Comparison of ENCODE assay signal across 8 mouse cellular contexts in the genomic region with DNA sequence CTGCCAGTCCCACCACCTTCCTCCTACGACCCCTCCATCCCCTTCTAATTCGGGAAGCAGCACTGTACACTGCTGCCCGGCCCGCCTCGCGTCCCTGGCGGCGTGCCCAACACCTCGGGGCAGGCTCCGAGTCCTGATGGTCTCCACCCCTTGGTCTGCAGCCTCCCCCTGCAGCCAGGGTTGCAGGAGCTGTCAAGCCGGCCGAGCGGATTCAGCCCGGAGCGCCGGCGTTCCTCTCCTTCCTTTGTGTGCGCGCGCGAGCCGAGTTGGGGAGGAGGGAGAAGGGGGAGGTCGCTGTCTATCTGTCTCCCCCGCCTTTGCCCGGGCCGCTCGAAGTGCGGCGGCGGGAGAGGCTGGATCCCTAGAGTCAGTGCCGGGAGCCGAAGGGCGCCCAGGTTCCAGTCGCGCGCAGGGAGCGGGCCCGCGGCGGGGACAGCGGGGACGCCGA. TPM values are rescaled to one million over a fixed set of nuclear protein-coding genes. Genes with fewer than 3 reads are reported as not detected.
DNase-seq lines count a peak whose midpoint lies in the region; ATAC-seq and TF ChIP-seq lines count a peak whose summit lies in the region.

A gene (plus strand): TSS at position 198 of the 448 bp plus-strand sequence.

- peak; percentile 90 for DNase-seq in brain, embryonic 14.5 days (ENCODE audit: low read depth)
- peak; percentile 36 for DNase-seq in heart, postnatal 25 days (ENCODE audit: low spot score)
- peak; percentile 79 to 87 for DNase-seq in kidney, postnatal 4 days
- DNase-seq in lung, adult 18-20 months: peak; percentile 56
- peak; percentile 38 for DNase-seq in thymus, postnatal 25 days

- peaks cover 37% of the 10 kb centered on the region for H3K4me1 ChIP-seq in forebrain, embryonic 15.5 days
- H3K4me1 ChIP-seq in neural tube, embryonic 14.5 days (ENCODE audit: control insufficient read depth, insufficient read depth, low read length): peaks cover 7% of the 10 kb centered on the region

- no peak for TF ChIP-seq CTCF in brain, embryonic 14.5 days (IDR thresholded peaks at IDR 0.05; ENCODE audit: borderline replicate concordance, extremely low read depth, insufficient read depth, insufficient read length)

- no peak for TF ChIP-seq POLR2A in brain, embryonic 14.5 days (IDR thresholded peaks at IDR 0.05; ENCODE audit: borderline replicate concordance, extremely low read depth, insufficient read depth, insufficient read length, poor library complexity, severe bottlenecking)

- WGBS in forebrain, embryonic 15.5 days: under 1% methylated on average over 37 of the region's 43 CpGs
- WGBS in neural tube, embryonic 14.5 days: under 1% methylated on average over 29 of the region's 43 CpGs

- no peaks in the 10 kb centered on the region for H3K36me3 ChIP-seq in forebrain, embryonic 15.5 days
- H3K36me3 ChIP-seq in neural tube, embryonic 14.5 days (ENCODE audit: control insufficient read depth, insufficient read depth, low read length): no peaks in the 10 kb centered on the region

- H3K4me3 ChIP-seq in forebrain, embryonic 15.5 days: peak within 1 kb of the TSS; percentile 92
- H3K4me3 ChIP-seq in neural tube, embryonic 14.5 days (ENCODE audit: low read depth, low read length): peak within 1 kb of the TSS; percentile 67

- peak within 1 kb of the TSS; percentile 99 for H3K27ac ChIP-seq in forebrain, embryonic 15.5 days (replicated peaks)
- H3K27ac ChIP-seq in neural tube, embryonic 14.5 days (ENCODE audit: low read depth, low read length): peak within 1 kb of the TSS; percentile 95

- peak within 1 kb of the TSS; percentile 99 for H3K9ac ChIP-seq in forebrain, embryonic 15.5 days (replicated peaks)
- H3K9ac ChIP-seq in neural tube, embryonic 14.5 days (replicated peaks; ENCODE audit: low read depth, low read length): peak within 1 kb of the TSS; percentile 97

- no peaks in the 10 kb centered on the region for H3K9me3 ChIP-seq in forebrain, embryonic 15.5 days
- no peaks in the 10 kb centered on the region for H3K9me3 ChIP-seq in neural tube, embryonic 14.5 days (ENCODE audit: control insufficient read depth, low read length)

- H3K27me3 ChIP-seq in forebrain, embryonic 15.5 days: no peaks in the 10 kb centered on the region
- H3K27me3 ChIP-seq in neural tube, embryonic 14.5 days (ENCODE audit: control insufficient read depth, insufficient read depth, low read length): no peaks in the 10 kb centered on the region; the same call in 1 of the 2 replicates

- H3K4me2 ChIP-seq in forebrain, embryonic 15.5 days (replicated peaks): peak within 1 kb of the TSS; percentile 84
- H3K4me2 ChIP-seq in neural tube, embryonic 14.5 days (ENCODE audit: low read depth, low read length): peak within 1 kb of the TSS; percentile 88

- peak; percentile 55 for ATAC-seq in CD4-positive, CD25-positive, alpha-beta regulatory T cell, adult 4 months
- ATAC-seq in forebrain, embryonic 15.5 days (replicated peaks): peak; percentile 89
- peak; percentile 84 for ATAC-seq in neural tube, embryonic 14.5 days (ENCODE audit: low read depth)

- intact Hi-C loops in heart, postnatal 25 days (cut with DNase I): loop anchor here (5.0 kb wide), 1 partner anchor 48 kb away; no protein-coding TSS in a partner anchor

RNA-seq across cellular contexts. Expression of the gene that starts here (rescaled TPM):
- 10 to 100 TPM in 1 of 2 experiments, 1 to 10 TPM in 1; 3.1 to 10.5 TPM for polyA plus RNA-seq in CD4-positive, CD25-positive, alpha-beta regulatory T cell, adult 4 months (2017; shearing (Covaris generic))
- polyA plus RNA-seq in brain, embryonic 14.5 days (2012; rRNA removed): 36.0 and 38.2 TPM in 2 replicates
- polyA plus RNA-seq in forebrain, embryonic 15.5 days (2015; fragmentation: Nextera tagmentation; extraction: Ambion mirVana): 41.6 and 46.2 TPM in 2 replicates
- total RNA-seq in heart, postnatal 25 days (2021): 1 to 10 TPM; 3.0 to 4.3 TPM
- polyA plus RNA-seq in neural tube, embryonic 14.5 days (2014; fragmentation: Nextera tagmentation; extraction: Ambion mirVana): 23.5 and 30.1 TPM in 2 replicates

Comparison
In these comparisons a context has a peak if more than half of its experiments do, and no peak if none do; other contexts are left out.
1. Peak in every context shown above with its lines: DNase-seq, ATAC-seq, H3K4me3 ChIP-seq and H3K27ac ChIP-seq.
2. DNase-seq: peak in every context shown above with its lines; median percentile 90 in brain, embryonic 14.5 days; 83 in kidney, postnatal 4 days; 56 in lung, adult 18-20 months; 38 in thymus, postnatal 25 days; 36 in heart, postnatal 25 days.